Mouse (Mus musculus) testis, adult 2 months (tissue): ENCODE data around the gene Rab10.

Source experiments
- CTCF ChIP-seq: fragments of 200-500 bp; IDR thresholded peaks from 2 replicates; pipeline ENCODE4 v1.5.1; 2012; ENCODE audit warnings: low read depth, mild to moderate bottlenecking, inconsistent platforms, low read length, moderate library complexity; ENCODE audit not compliant: control insufficient read depth, insufficient read depth, insufficient replicate concordance
- POLR2A ChIP-seq: fragments of 200-500 bp; IDR thresholded peaks from 2 replicates; pipeline ENCODE4 v1.6.1; 2012; ENCODE audit warnings: low read depth, mild to moderate bottlenecking, inconsistent platforms, low read length, moderate library complexity; ENCODE audit not compliant: control insufficient read depth

DNA sequence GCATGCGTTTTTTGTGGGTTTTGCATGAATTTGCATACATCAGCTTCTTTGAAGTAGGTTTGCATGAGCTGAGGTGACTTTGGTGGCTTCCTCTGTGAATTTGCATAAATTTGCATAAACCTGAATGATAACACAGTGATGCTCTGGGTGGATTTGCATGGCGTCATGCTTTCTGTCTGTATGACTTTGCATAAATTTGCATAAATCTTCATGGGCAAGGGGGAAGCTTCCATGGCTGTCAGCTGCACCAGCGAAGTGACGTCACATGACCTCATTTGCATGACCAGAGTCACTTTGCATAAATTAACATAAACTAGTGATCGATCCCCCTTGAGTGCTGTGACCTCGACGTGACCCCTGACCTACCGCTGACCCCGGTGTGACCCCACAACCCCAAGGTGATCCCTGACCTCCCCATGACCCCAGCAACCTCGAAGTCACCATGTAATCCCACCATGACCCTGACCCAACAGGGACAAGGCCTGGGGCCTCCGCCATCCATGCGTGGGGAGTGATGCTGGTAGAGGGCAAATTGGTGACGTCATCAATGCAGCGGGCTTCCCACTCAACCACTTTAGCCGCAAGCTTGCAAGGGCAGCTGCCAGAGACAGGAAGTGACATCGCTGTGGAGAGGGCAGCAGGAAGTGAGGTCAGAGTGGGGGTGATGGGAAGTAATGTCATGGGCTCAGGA lies 71.3 kb downstream of the Rab10 start:
- TF ChIP-seq CTCF: no peak
- TF ChIP-seq POLR2A: no peak
